Mouse (Mus musculus): ENCODE results near the gene Cit. TPM values are rescaled to one million over a fixed set of nuclear protein-coding genes. Genes with fewer than 3 reads are reported as not detected.

The Cit gene
- polyA plus RNA-seq, 1 experiment from 2014 or later, result 58.4 TPM

DNA sequence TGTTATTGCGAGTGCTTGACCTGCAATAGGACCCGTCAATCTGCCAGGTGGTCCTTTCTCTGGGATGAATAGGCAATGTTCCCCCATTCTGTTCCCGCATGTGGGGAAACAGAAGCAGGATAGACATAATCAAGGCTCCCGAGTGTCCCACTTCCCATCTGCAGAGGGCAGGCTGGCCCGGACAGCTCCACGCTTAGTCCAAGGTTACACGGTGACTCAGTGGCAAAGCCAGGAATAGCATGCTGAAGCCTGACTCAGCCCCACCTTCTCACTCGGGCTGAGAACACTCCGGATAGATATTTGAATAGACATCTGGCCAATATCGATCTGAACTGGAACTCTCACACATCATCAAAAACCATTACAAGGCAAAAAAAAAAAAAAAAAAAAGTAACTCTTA is 130.6 kb downstream of the Cit start:
- no peak overlapping the region for H3K4me3 ChIP-seq (ENCODE audit: low read depth, low read length)
- H3K9ac ChIP-seq (ENCODE audit: low read depth, low read length), result no peak overlapping the region
- DNase-seq (ENCODE audit: low spot score), result no peak
- peaks cover 57% of the 10 kb centered on the region for H3K36me3 ChIP-seq (ENCODE audit: control insufficient read depth, insufficient read depth, low read length)
- 90% methylated on average over 10 of the region's 10 CpGs for WGBS
- H3K27ac ChIP-seq (ENCODE audit: low read depth, low read length), result no peak overlapping the region
- no peak overlapping the region for H3K4me2 ChIP-seq
- ATAC-seq (replicated peaks; ENCODE audit: low FRiP score), result no peak
- H3K9me3 ChIP-seq (ENCODE audit: control insufficient read depth, low read length), result no peaks in the 10 kb centered on the region
- peaks cover 5% of the 10 kb centered on the region for H3K4me1 ChIP-seq (replicated peaks; ENCODE audit: control insufficient read depth, insufficient read depth, low read length)
- H3K27me3 ChIP-seq (replicated peaks; ENCODE audit: control insufficient read depth, insufficient read depth, low read length), result no peaks in the 10 kb centered on the region

- Histone ChIP-seq H3K4me2 (no peak overlapping the region), H3K9ac (ENCODE audit: low read depth, low read length) (no peak overlapping the region), H3K36me3 (ENCODE audit: control insufficient read depth, insufficient read depth, low read length) (peaks cover 56% of the 10 kb centered on the region), H3K4me3 (ENCODE audit: low read depth, low read length) (no peak overlapping the region), H3K9me3 (ENCODE audit: control insufficient read depth, low read length) (no peaks in the 10 kb centered on the region), H3K4me1 (replicated peaks; ENCODE audit: control insufficient read depth, insufficient read depth, low read length) (peaks cover 5% of the 10 kb centered on the region), H3K27ac (ENCODE audit: low read depth, low read length) (no peak overlapping the region), H3K27me3 (replicated peaks; ENCODE audit: control insufficient read depth, insufficient read depth, low read length) (no peaks in the 10 kb centered on the region)
- ATAC-seq (replicated peaks; ENCODE audit: low FRiP score) (no peak), DNase-seq (ENCODE audit: low spot score) (no peak)
- 92% methylated on average over 5 of the region's 5 CpGs for WGBS
These were observed 131.4 kb downstream of the Cit start for GRCm38 (mm10) chr5:115976446-115976845.

- DNase-seq (ENCODE audit: low spot score) (no peak), ATAC-seq (replicated peaks; ENCODE audit: low FRiP score) (no peak; the same call in 1 of the 2 replicates)
- Histone ChIP-seq H3K27me3 (replicated peaks; ENCODE audit: control insufficient read depth, insufficient read depth, low read length) (no peaks in the 10 kb centered on the region), H3K4me2 (no peak overlapping the region; the same call in 1 of the 2 replicates), H3K36me3 (ENCODE audit: control insufficient read depth, insufficient read depth, low read length) (peaks cover 54% of the 10 kb centered on the region), H3K9me3 (ENCODE audit: control insufficient read depth, low read length) (no peaks in the 10 kb centered on the region), H3K9ac (ENCODE audit: low read depth, low read length) (no peak overlapping the region), H3K4me1 (replicated peaks; ENCODE audit: control insufficient read depth, insufficient read depth, low read length) (peaks cover 5% of the 10 kb centered on the region), H3K27ac (ENCODE audit: low read depth, low read length) (peak overlapping the region; percentile 28; the same call in 1 of the 2 replicates), H3K4me3 (ENCODE audit: low read depth, low read length) (no peak overlapping the region)
- 64% methylated on average over 10 of the region's 10 CpGs for WGBS
These were observed 132.2 kb downstream of the Cit start for GRCm38 (mm10) chr5:115977266-115977665.

GRCm38 (mm10) chr5:115977757-115978156 is 132.7 kb downstream of the Cit start:
- Histone ChIP-seq H3K36me3 (ENCODE audit: control insufficient read depth, insufficient read depth, low read length) (peaks cover 55% of the 10 kb centered on the region), H3K27me3 (replicated peaks; ENCODE audit: control insufficient read depth, insufficient read depth, low read length) (no peaks in the 10 kb centered on the region), H3K9ac (ENCODE audit: low read depth, low read length) (no peak overlapping the region), H3K4me1 (replicated peaks; ENCODE audit: control insufficient read depth, insufficient read depth, low read length) (peaks cover 5% of the 10 kb centered on the region), H3K9me3 (ENCODE audit: control insufficient read depth, low read length) (no peaks in the 10 kb centered on the region), H3K4me3 (ENCODE audit: low read depth, low read length) (no peak overlapping the region), H3K27ac (ENCODE audit: low read depth, low read length) (no peak overlapping the region), H3K4me2 (no peak overlapping the region)
- no peak for DNase-seq (ENCODE audit: low spot score)
- WGBS, result 76% methylated on average over 10 of the region's 10 CpGs
- no peak for ATAC-seq (replicated peaks; ENCODE audit: low FRiP score)

GRCm38 (mm10) chr5:115978255-115978654 is 133.2 kb downstream of the Cit start:
- WGBS, result 79% methylated on average over 5 of the region's 5 CpGs
- peaks cover 5% of the 10 kb centered on the region for H3K4me1 ChIP-seq (replicated peaks; ENCODE audit: control insufficient read depth, insufficient read depth, low read length)
- peaks cover 53% of the 10 kb centered on the region for H3K36me3 ChIP-seq (ENCODE audit: control insufficient read depth, insufficient read depth, low read length)
- H3K27ac ChIP-seq (ENCODE audit: low read depth, low read length), result no peak overlapping the region
- ATAC-seq (replicated peaks; ENCODE audit: low FRiP score) (0 out of 2 replicates have a peak, but pooled peaks have one; percentile 29), DNase-seq (ENCODE audit: low spot score) (no peak)
- H3K27me3 ChIP-seq (replicated peaks; ENCODE audit: control insufficient read depth, insufficient read depth, low read length), result no peaks in the 10 kb centered on the region
- no peak overlapping the region for H3K4me3 ChIP-seq (ENCODE audit: low read depth, low read length)
- H3K9ac ChIP-seq (ENCODE audit: low read depth, low read length), result no peak overlapping the region
- H3K4me2 ChIP-seq, result no peak overlapping the region
- H3K9me3 ChIP-seq (ENCODE audit: control insufficient read depth, low read length), result no peaks in the 10 kb centered on the region

DNA sequence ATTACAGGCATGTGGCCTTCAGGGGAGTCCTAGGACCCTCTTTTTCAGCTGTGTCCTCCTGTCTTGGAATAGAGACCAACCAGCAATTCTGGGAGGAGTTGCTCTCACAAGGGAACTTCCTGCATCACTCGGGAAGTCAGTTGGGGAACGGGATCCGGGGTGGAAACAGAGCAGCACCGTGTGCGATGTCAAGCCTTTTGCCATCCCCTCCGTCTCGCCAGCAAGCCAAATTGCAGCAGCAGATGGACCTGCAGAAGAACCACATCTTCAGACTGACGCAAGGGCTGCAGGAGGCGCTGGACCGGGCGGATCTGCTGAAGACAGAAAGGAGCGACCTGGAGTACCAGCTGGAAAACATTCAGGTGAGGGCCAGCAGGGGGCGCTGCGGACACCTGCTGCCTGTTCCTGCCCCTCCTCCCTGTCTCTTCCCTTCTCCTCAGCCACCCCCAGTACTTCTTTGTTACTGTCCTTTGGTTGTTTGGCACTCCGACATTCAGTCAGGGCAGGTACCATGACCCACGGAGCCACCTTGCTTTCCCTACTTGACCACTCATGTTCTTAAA is 134.1 kb downstream of the Cit start:
- no peak for DNase-seq (ENCODE audit: low spot score)
- Histone ChIP-seq H3K9me3 (ENCODE audit: control insufficient read depth, low read length) (no peaks in the 10 kb centered on the region), H3K9ac (ENCODE audit: low read depth, low read length) (no peak overlapping the region), H3K27me3 (replicated peaks; ENCODE audit: control insufficient read depth, insufficient read depth, low read length) (no peaks in the 10 kb centered on the region), H3K4me3 (ENCODE audit: low read depth, low read length) (no peak overlapping the region), H3K36me3 (ENCODE audit: control insufficient read depth, insufficient read depth, low read length) (peaks cover 56% of the 10 kb centered on the region), H3K27ac (ENCODE audit: low read depth, low read length) (no peak overlapping the region), H3K4me2 (no peak overlapping the region), H3K4me1 (replicated peaks; ENCODE audit: control insufficient read depth, insufficient read depth, low read length) (peaks cover 5% of the 10 kb centered on the region)
- ATAC-seq (replicated peaks; ENCODE audit: low FRiP score), result 0 out of 2 replicates have a peak, but pooled peaks have one; percentile 34
- WGBS, result 64% methylated on average over 16 of the region's 16 CpGs

GRCm38 (mm10) chr5:115980537-115980936 is 135.5 kb downstream of the Cit start:
- DNase-seq (ENCODE audit: low spot score), result no peak
- WGBS, result 93% methylated on average over 9 of the region's 9 CpGs
- peaks cover 5% of the 10 kb centered on the region for H3K4me1 ChIP-seq (replicated peaks; ENCODE audit: control insufficient read depth, insufficient read depth, low read length)
- no peak overlapping the region for H3K4me3 ChIP-seq (ENCODE audit: low read depth, low read length)
- no peak overlapping the region for H3K27ac ChIP-seq (ENCODE audit: low read depth, low read length)
- no peak overlapping the region for H3K9ac ChIP-seq (ENCODE audit: low read depth, low read length)
- H3K36me3 ChIP-seq (ENCODE audit: control insufficient read depth, insufficient read depth, low read length), result peaks cover 57% of the 10 kb centered on the region
- no peaks in the 10 kb centered on the region for H3K9me3 ChIP-seq (ENCODE audit: control insufficient read depth, low read length)
- no peak overlapping the region for H3K4me2 ChIP-seq
- no peak for ATAC-seq (replicated peaks; ENCODE audit: low FRiP score)
- H3K27me3 ChIP-seq (replicated peaks; ENCODE audit: control insufficient read depth, insufficient read depth, low read length), result no peaks in the 10 kb centered on the region

- DNase-seq (ENCODE audit: low spot score) (no peak), ATAC-seq (replicated peaks; ENCODE audit: low FRiP score) (no peak)
- Histone ChIP-seq H3K9me3 (ENCODE audit: control insufficient read depth, low read length) (no peaks in the 10 kb centered on the region), H3K27ac (ENCODE audit: low read depth, low read length) (no peak overlapping the region), H3K4me1 (replicated peaks; ENCODE audit: control insufficient read depth, insufficient read depth, low read length) (no peaks in the 10 kb centered on the region), H3K4me3 (ENCODE audit: low read depth, low read length) (no peak overlapping the region), H3K9ac (ENCODE audit: low read depth, low read length) (no peak overlapping the region), H3K27me3 (replicated peaks; ENCODE audit: control insufficient read depth, insufficient read depth, low read length) (no peaks in the 10 kb centered on the region), H3K4me2 (no peak overlapping the region), H3K36me3 (ENCODE audit: control insufficient read depth, insufficient read depth, low read length) (peaks cover 57% of the 10 kb centered on the region)
- 89% methylated on average over 7 of the region's 7 CpGs for WGBS
These were observed 137.7 kb downstream of the Cit start for GRCm38 (mm10) chr5:115982671-115983373.

GRCm38 (mm10) chr5:115984392-115984791 is 139.3 kb downstream of the Cit start:
- DNase-seq (ENCODE audit: low spot score) (no peak), ATAC-seq (replicated peaks; ENCODE audit: low FRiP score) (no peak)
- Histone ChIP-seq H3K4me3 (ENCODE audit: low read depth, low read length) (no peak overlapping the region), H3K9me3 (ENCODE audit: control insufficient read depth, low read length) (no peaks in the 10 kb centered on the region), H3K4me2 (no peak overlapping the region), H3K27me3 (replicated peaks; ENCODE audit: control insufficient read depth, insufficient read depth, low read length) (no peaks in the 10 kb centered on the region), H3K9ac (ENCODE audit: low read depth, low read length) (no peak overlapping the region), H3K27ac (ENCODE audit: low read depth, low read length) (no peak overlapping the region), H3K36me3 (ENCODE audit: control insufficient read depth, insufficient read depth, low read length) (peaks cover 62% of the 10 kb centered on the region), H3K4me1 (replicated peaks; ENCODE audit: control insufficient read depth, insufficient read depth, low read length) (no peaks in the 10 kb centered on the region)
- WGBS, result 96% methylated on average over 6 of the region's 6 CpGs
